Mouse (Mus musculus): Measurements from ENCODE around the gene Hspb8. TPM values are rescaled to one million over a fixed set of nuclear protein-coding genes. Genes with fewer than 3 reads are reported as not detected.
A peak's percentile ranks its signal among the peaks of the same experiment; 100 is the strongest.
"Not testable (repeated sequence)": the region's sequence is repeated elsewhere in the genome, so short reads cannot be mapped to it uniquely, and the experiment has no call there.

Gene Hspb8
- polyA plus RNA-seq, 1 experiment from 2014 or later = 4.3 TPM

GRCm38 (mm10) chr5:116382646-116383045 is 40.0 kb downstream of the Hspb8 start:
- 92% methylated on average over 7 of the region's 7 CpGs for WGBS
- not testable (repeated sequence) for H3K4me2 ChIP-seq (replicated peaks); H3K9ac ChIP-seq (replicated peaks); H3K36me3 ChIP-seq; ATAC-seq; H3K4me1 ChIP-seq (replicated peaks); H3K27ac ChIP-seq; H3K9me3 ChIP-seq; H3K4me3 ChIP-seq (replicated peaks); H3K27me3 ChIP-seq

GRCm38 (mm10) chr5:116381726-116382125 is 40.9 kb downstream of the Hspb8 start:
- no peaks in the 10 kb centered on the region for H3K27me3 ChIP-seq
- 90% methylated on average over 6 of the region's 6 CpGs for WGBS
- H3K4me1 ChIP-seq (replicated peaks) = 0 out of 2 replicates have a peak, but pooled peaks cover 4% of the 10 kb centered on the region
- H3K4me3 ChIP-seq (replicated peaks) = no peak overlapping the region
- no peak overlapping the region for H3K4me2 ChIP-seq (replicated peaks)
- no peak overlapping the region for H3K27ac ChIP-seq
- H3K9ac ChIP-seq (replicated peaks) = no peak overlapping the region
- ATAC-seq = no peak
- H3K9me3 ChIP-seq = no peaks in the 10 kb centered on the region
- no peaks in the 10 kb centered on the region for H3K36me3 ChIP-seq

- Histone ChIP-seq H3K9ac (replicated peaks) (no peak overlapping the region), H3K27ac (no peak overlapping the region), H3K4me2 (replicated peaks) (no peak overlapping the region), H3K4me1 (replicated peaks) (0 out of 2 replicates have a peak, but pooled peaks cover 4% of the 10 kb centered on the region), H3K27me3 (no peaks in the 10 kb centered on the region), H3K4me3 (replicated peaks) (no peak overlapping the region), H3K36me3 (no peaks in the 10 kb centered on the region), H3K9me3 (no peaks in the 10 kb centered on the region)
- no peak for ATAC-seq
- WGBS = 88% methylated on average over 15 of the region's 15 CpGs
These were observed 41.4 kb downstream of the Hspb8 start for GRCm38 (mm10) chr5:116381217-116381616.

GRCm38 (mm10) chr5:116380384-116380783 is 42.3 kb downstream of the Hspb8 start:
- Histone ChIP-seq H3K9ac (replicated peaks) (no peak overlapping the region), H3K27me3 (no peaks in the 10 kb centered on the region), H3K27ac (no peak overlapping the region)

GRCm38 (mm10) chr5:116378872-116379271 is 43.8 kb downstream of the Hspb8 start:
- ATAC-seq = no peak
- 79% methylated on average over 5 of the region's 5 CpGs for WGBS
- H3K27ac ChIP-seq = no peak overlapping the region
- no peaks in the 10 kb centered on the region for H3K27me3 ChIP-seq
- H3K4me2 ChIP-seq (replicated peaks) = no peak overlapping the region
- H3K4me3 ChIP-seq (replicated peaks) = no peak overlapping the region
- H3K9me3 ChIP-seq = no peaks in the 10 kb centered on the region
- H3K4me1 ChIP-seq (replicated peaks) = 0 out of 2 replicates have a peak, but pooled peaks cover 4% of the 10 kb centered on the region
- no peak overlapping the region for H3K9ac ChIP-seq (replicated peaks)
- no peaks in the 10 kb centered on the region for H3K36me3 ChIP-seq

More at GRCm38 (mm10) chr5:116380384-116380783, 42.3 kb downstream of the Hspb8 start:
- no peak overlapping the region for H3K4me3 ChIP-seq (replicated peaks)
- H3K4me1 ChIP-seq (replicated peaks) = 0 out of 2 replicates have a peak, but pooled peaks cover 4% of the 10 kb centered on the region
- no peaks in the 10 kb centered on the region for H3K9me3 ChIP-seq
- 82% methylated on average over 7 of the region's 7 CpGs for WGBS
- no peaks in the 10 kb centered on the region for H3K36me3 ChIP-seq
- no peak overlapping the region for H3K4me2 ChIP-seq (replicated peaks)
- no peak for ATAC-seq

- ATAC-seq = 0 out of 2 replicates have a peak, but pooled peaks have one; percentile 24
- 0 out of 2 replicates have a peak overlapping the region, but pooled peaks have one; percentile 6 for H3K27ac ChIP-seq
- no peak overlapping the region for H3K4me3 ChIP-seq (replicated peaks)
- no peaks in the 10 kb centered on the region for H3K36me3 ChIP-seq
- no peaks in the 10 kb centered on the region for H3K27me3 ChIP-seq
- 44% methylated on average over 9 of the region's 9 CpGs for WGBS
- no peak overlapping the region for H3K4me2 ChIP-seq (replicated peaks)
- no peak overlapping the region for H3K9ac ChIP-seq (replicated peaks)
- peaks cover 13% of the 10 kb centered on the region for H3K4me1 ChIP-seq (replicated peaks)
- no peaks in the 10 kb centered on the region for H3K9me3 ChIP-seq
These were observed 54.7 kb downstream of the Hspb8 start for GRCm38 (mm10) chr5:116367923-116368322.

- Histone ChIP-seq H3K27me3 (no peaks in the 10 kb centered on the region), H3K4me1 (replicated peaks) (peaks cover 13% of the 10 kb centered on the region), H3K9ac (replicated peaks) (no peak overlapping the region), H3K4me3 (replicated peaks) (no peak overlapping the region), H3K27ac (0 out of 2 replicates have a peak overlapping the region, but pooled peaks have one; percentile 6), H3K36me3 (no peaks in the 10 kb centered on the region), H3K9me3 (no peaks in the 10 kb centered on the region), H3K4me2 (replicated peaks) (no peak overlapping the region)
- WGBS = 83% methylated on average over 20 of the region's 20 CpGs
- ATAC-seq = peak; percentile 34; the same call in 1 of the 2 replicates
These were observed 55.6 kb downstream of the Hspb8 start for GRCm38 (mm10) chr5:116366889-116367682.

GRCm38 (mm10) chr5:116361342-116361741 is 61.3 kb downstream of the Hspb8 start:
- H3K27me3 ChIP-seq = no peaks in the 10 kb centered on the region
- H3K36me3 ChIP-seq = no peaks in the 10 kb centered on the region
- no peak overlapping the region for H3K27ac ChIP-seq
- ATAC-seq = no peak
- no peaks in the 10 kb centered on the region for H3K9me3 ChIP-seq
- 79% methylated on average over 6 of the region's 6 CpGs for WGBS
- no peak overlapping the region for H3K4me3 ChIP-seq (replicated peaks)
- no peak overlapping the region for H3K4me2 ChIP-seq (replicated peaks)
- H3K9ac ChIP-seq (replicated peaks) = no peak overlapping the region
- H3K4me1 ChIP-seq (replicated peaks) = no peaks in the 10 kb centered on the region

GRCm38 (mm10) chr5:116360751-116361150 is 61.9 kb downstream of the Hspb8 start:
- Histone ChIP-seq H3K36me3 (no peaks in the 10 kb centered on the region), H3K27me3 (no peaks in the 10 kb centered on the region), H3K4me3 (replicated peaks) (no peak overlapping the region), H3K9ac (replicated peaks) (no peak overlapping the region), H3K27ac (no peak overlapping the region), H3K4me1 (replicated peaks) (no peaks in the 10 kb centered on the region), H3K9me3 (no peaks in the 10 kb centered on the region), H3K4me2 (replicated peaks) (no peak overlapping the region)
- 76% methylated on average over 4 of the region's 4 CpGs for WGBS
- ATAC-seq = no peak

Other genes starting within 250 kb of the Hspb8 start
- 2.1 and 2.5 TPM in 2 replicates for gene Ccdc60, start 133.9 kb downstream of the Hspb8 start, polyA plus RNA-seq (2015; fragmentation: Nextera tagmentation; extraction: Ambion mirVana)
- 21.7 and 22.5 TPM in 2 replicates for gene Srrm4, start 169.0 kb upstream of the Hspb8 start, polyA plus RNA-seq (2015; fragmentation: Nextera tagmentation; extraction: Ambion mirVana)